Mouse (Mus musculus): ENCODE data around the gene Cpa2.

Gene Cpa2

GRCm38 (mm10) chr6:30541009-30541799 lies at the start of gene Cpa2:
Gene Cpa2, plus strand, starts transcription at chr6:30541582.
- DNase-seq (ENCODE audit: low spot score): no peak

GRCm38 (mm10) chr6:30499049-30499448 lies 42.3 kb upstream of the Cpa2 start:
- no peak for DNase-seq (ENCODE audit: low spot score)

GRCm38 (mm10) chr6:30508824-30509223 lies 32.6 kb upstream of the Cpa2 start:
- no peak for DNase-seq (ENCODE audit: low spot score)

GRCm38 (mm10) chr6:30509265-30510239 lies 31.8 kb upstream of the Cpa2 start, which contains the start of the genes Tmem209 and Ssmem1:
Gene Tmem209, minus strand, starts transcription at chr6:30509783.
Gene Ssmem1, plus strand, starts transcription at chr6:30509849.
- peak; percentile 99 for DNase-seq (ENCODE audit: low spot score)

- DNase-seq (ENCODE audit: low spot score): no peak
Observed at GRCm38 (mm10) chr6:30510291-30510690, 31.1 kb upstream of the Cpa2 start.

GRCm38 (mm10) chr6:30514242-30514641 lies 27.1 kb upstream of the Cpa2 start:
- DNase-seq (ENCODE audit: low spot score): no peak

GRCm38 (mm10) chr6:30520400-30520799 lies 21.0 kb upstream of the Cpa2 start:
- DNase-seq (ENCODE audit: low spot score): peak; percentile 37

- DNase-seq (ENCODE audit: low spot score): no peak
Observed at GRCm38 (mm10) chr6:30525456-30526332, 15.7 kb upstream of the Cpa2 start.

- peak; percentile 59 for DNase-seq (ENCODE audit: low spot score)
Observed at GRCm38 (mm10) chr6:30526586-30527515, 14.5 kb upstream of the Cpa2 start.

- no peak for DNase-seq (ENCODE audit: low spot score)
Observed at GRCm38 (mm10) chr6:30528800-30529199, 12.6 kb upstream of the Cpa2 start.

GRCm38 (mm10) chr6:30535340-30535739 lies 6.0 kb upstream of the Cpa2 start:
- DNase-seq (ENCODE audit: low spot score): peak; percentile 45

GRCm38 (mm10) chr6:30538240-30538639 lies 3.1 kb upstream of the Cpa2 start:
- DNase-seq (ENCODE audit: low spot score): no peak

- DNase-seq (ENCODE audit: low spot score): no peak
Observed at GRCm38 (mm10) chr6:30538800-30539199, 2.6 kb upstream of the Cpa2 start.

- DNase-seq (ENCODE audit: low spot score): no peak
Observed at GRCm38 (mm10) chr6:30542277-30542676, 895 bp downstream of the Cpa2 start.

GRCm38 (mm10) chr6:30543077-30543476 lies 1.7 kb downstream of the Cpa2 start:
- no peak for DNase-seq (ENCODE audit: low spot score)

GRCm38 (mm10) chr6:30543851-30544250 lies 2.5 kb downstream of the Cpa2 start:
- no peak for DNase-seq (ENCODE audit: low spot score)

GRCm38 (mm10) chr6:30545689-30546088 lies 4.3 kb downstream of the Cpa2 start:
- DNase-seq (ENCODE audit: low spot score): no peak

GRCm38 (mm10) chr6:30546571-30547273 lies 5.3 kb downstream of the Cpa2 start:
- DNase-seq (ENCODE audit: low spot score): peak; percentile 70

GRCm38 (mm10) chr6:30547274-30547645 lies 5.9 kb downstream of the Cpa2 start:
- DNase-seq (ENCODE audit: low spot score): peak; percentile 60

Measured in retina, embryonic 14.5 days (tissue).